Mouse (Mus musculus) macrophage (primary cell): ENCODE results near the gene Zfyve21. TPM values are rescaled to one million over a fixed set of nuclear protein-coding genes. Genes with fewer than 3 reads are reported as not detected.
A peak's percentile ranks its signal among the peaks of the same experiment; 100 is the strongest.

Experiments
- H3K27ac ChIP-seq: fragments of 350-480 bp; formaldehyde crosslinking; 2 replicates; pipeline ENCODE4 v1.9.0; 2021
- H3K36me3 ChIP-seq: fragments of 350-480 bp; formaldehyde crosslinking; 2 replicates; pipeline ENCODE4 v1.9.0; 2021; ENCODE audit errors: inconsistent target
- H3K4me3 ChIP-seq: fragments of 350-480 bp; formaldehyde crosslinking; 2 replicates; pipeline ENCODE4 v1.9.0; 2021; ENCODE audit errors: inconsistent target
- H3K79me2 ChIP-seq: fragments of 350-480 bp; formaldehyde crosslinking; 2 replicates; pipeline ENCODE4 v1.9.0; 2021; ENCODE audit errors: inconsistent target
- WGBS: methylation state at CpG from one replicate; pipeline ENCODE4 v1.1.7; 2026; ENCODE audit warnings: inconsistent platforms; ENCODE audit not compliant: missing documents; 5-methylcytosine and 5-hydroxymethylcytosine counted together
- polyA plus RNA-seq: library from polyadenylated mRNA; stranded (reverse); fragments of 250-400 nt; gene quantifications from 3 replicates; pipeline ENCODE4 v1.2.4, GENCODE M21; 2018; ENCODE audit warnings: inconsistent platforms

The Zfyve21 gene
- polyA plus RNA-seq, 1 experiment from 2014 or later = 5.7 TPM

DNA sequence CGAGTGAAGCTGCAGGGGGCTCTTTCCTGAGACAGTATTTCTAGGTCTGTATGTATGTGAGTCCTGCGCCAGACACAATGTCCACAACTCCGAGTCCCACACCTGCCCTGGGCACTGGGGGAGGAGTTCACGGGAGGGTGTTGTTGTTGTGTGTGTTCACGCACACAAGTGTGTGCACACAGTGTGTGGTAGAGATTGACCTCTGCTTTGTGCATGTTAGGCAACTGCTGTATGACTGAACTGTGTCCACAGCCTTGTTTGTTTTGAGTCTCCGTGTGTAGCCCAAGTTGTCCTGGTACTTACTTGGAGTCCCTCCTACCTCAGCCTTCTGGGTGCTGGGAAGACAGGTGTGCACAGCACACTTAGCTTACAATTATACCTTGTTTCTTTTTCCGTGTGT is 23.3 kb upstream of the Zfyve21 start:
- Histone ChIP-seq H3K27ac (no peak overlapping the region), H3K79me2 (no peaks in the 10 kb centered on the region; the same call in 1 of the 2 replicates), H3K4me3 (no peak overlapping the region), H3K36me3 (peaks cover 90% of the 10 kb centered on the region)
- 93% methylated on average over 7 of the region's 7 CpGs for WGBS

GRCm38 (mm10) chr12:111791474-111792104 is 22.4 kb upstream of the Zfyve21 start:
- Histone ChIP-seq H3K27ac (no peak overlapping the region), H3K36me3 (peaks cover 85% of the 10 kb centered on the region), H3K4me3 (no peak overlapping the region), H3K79me2 (no peaks in the 10 kb centered on the region; the same call in 1 of the 2 replicates)
- 94% methylated on average over 13 of the region's 13 CpGs for WGBS

- Histone ChIP-seq H3K27ac (no peak overlapping the region), H3K36me3 (peaks cover 82% of the 10 kb centered on the region), H3K79me2 (no peaks in the 10 kb centered on the region; the same call in 1 of the 2 replicates), H3K4me3 (no peak overlapping the region)
- 89% methylated on average over 14 of the region's 22 CpGs for WGBS
Measured at GRCm38 (mm10) chr12:111794102-111794501, 19.9 kb upstream of the Zfyve21 start.

- Histone ChIP-seq H3K27ac (no peak overlapping the region), H3K4me3 (no peak overlapping the region), H3K79me2 (no peaks in the 10 kb centered on the region; the same call in 1 of the 2 replicates), H3K36me3 (peaks cover 81% of the 10 kb centered on the region)
- 96% methylated on average over 16 of the region's 18 CpGs for WGBS
Measured at GRCm38 (mm10) chr12:111794526-111795179, 19.3 kb upstream of the Zfyve21 start.

DNA sequence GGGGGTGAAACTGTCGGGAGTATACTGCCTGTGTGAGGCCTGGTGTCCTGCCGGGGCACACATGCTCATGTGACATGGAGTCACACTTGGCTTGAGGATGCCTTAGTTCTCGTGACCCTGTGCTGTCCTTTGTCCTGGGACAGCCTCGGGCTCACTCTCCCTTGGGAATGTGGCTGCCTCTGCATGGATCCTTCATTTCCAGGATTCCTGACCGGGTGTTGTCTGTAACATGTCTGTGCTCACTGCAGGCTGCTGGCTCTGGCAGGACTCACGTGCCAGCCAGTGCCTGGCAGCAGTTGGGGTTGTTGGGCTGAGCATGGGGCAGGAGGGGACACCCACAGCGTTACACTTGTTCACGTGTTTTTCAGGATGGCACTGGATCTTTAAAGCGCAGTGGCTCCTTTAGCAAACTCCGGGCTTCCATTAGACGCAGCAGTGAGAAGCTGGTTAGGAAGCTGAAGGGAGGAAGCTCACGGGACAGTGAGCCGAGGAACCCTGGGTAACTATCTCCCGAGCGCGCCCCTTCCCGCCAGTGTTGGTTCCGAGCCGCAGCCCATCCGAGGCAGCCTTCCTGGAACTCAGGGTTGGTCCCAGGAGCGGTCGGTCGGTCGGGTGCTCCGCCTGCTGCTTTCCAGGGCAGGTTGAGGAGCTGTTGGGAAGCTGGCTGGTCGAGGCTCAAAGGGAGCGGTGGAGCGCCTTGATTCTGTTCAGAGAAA is 18.6 kb upstream of the Zfyve21 start:
- H3K36me3 ChIP-seq = peaks cover 79% of the 10 kb centered on the region
- WGBS = 96% methylated on average over 28 of the region's 28 CpGs
- H3K27ac ChIP-seq = no peak overlapping the region

DNA sequence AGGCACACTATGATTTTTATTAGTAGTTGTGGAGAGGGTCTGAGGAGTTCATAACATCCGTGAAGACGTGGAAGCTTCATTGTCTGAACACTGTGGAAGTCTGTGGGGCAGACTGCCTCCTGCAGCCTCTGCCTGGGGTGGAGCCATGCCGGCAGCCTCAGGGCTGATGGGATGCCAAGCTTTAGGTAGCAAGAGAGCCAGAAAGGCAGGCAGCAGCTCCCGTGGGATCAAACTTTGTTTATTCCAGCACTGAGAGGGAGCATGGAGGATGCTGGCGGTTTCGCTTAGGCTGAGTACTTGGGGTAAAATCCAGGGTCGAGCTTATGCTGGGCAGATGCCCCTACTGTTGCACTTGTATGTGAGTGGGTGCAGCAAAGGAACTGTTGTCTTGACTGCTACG is 16.7 kb upstream of the Zfyve21 start:
- peaks cover 81% of the 10 kb centered on the region for H3K36me3 ChIP-seq
- 93% methylated on average over 8 of the region's 8 CpGs for WGBS
- H3K27ac ChIP-seq = no peak overlapping the region
- H3K79me2 ChIP-seq = no peaks in the 10 kb centered on the region; the same call in 1 of the 2 replicates
- no peak overlapping the region for H3K4me3 ChIP-seq

More for the DNA sequence above, 18.6 kb upstream of the Zfyve21 start:
- Histone ChIP-seq H3K4me3 (no peak overlapping the region), H3K79me2 (no peaks in the 10 kb centered on the region; the same call in 1 of the 2 replicates)

DNA sequence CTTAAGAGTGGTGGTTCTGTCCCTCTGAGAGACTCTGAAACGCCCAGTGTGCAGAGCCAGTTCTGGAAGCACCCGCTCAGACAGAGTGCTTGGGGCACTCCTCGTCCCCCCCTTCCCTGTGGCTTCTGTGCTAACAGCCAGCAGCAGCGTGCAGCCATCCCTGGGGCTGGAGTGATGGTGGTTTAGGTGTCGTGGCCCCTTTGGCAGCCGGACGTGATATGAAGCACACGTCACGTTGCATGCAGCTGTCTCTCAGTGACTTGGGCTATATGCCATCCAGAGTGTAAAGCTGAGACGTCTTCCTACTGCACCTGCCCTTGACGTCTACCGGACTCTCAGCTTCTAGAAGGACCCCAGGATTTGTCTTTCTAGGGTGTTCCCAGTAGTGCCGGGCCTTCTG is 15.5 kb upstream of the Zfyve21 start:
- no peak overlapping the region for H3K27ac ChIP-seq
- H3K36me3 ChIP-seq = peaks cover 82% of the 10 kb centered on the region
- no peak overlapping the region for H3K4me3 ChIP-seq
- WGBS = 94% methylated on average over 13 of the region's 13 CpGs
- H3K79me2 ChIP-seq = no peaks in the 10 kb centered on the region; the same call in 1 of the 2 replicates

- peaks cover 77% of the 10 kb centered on the region for H3K36me3 ChIP-seq
- WGBS = 91% methylated on average over 10 of the region's 10 CpGs
- no peaks in the 10 kb centered on the region; the same call in 1 of the 2 replicates for H3K79me2 ChIP-seq
- H3K27ac ChIP-seq = no peak overlapping the region
- H3K4me3 ChIP-seq = no peak overlapping the region
Measured at GRCm38 (mm10) chr12:111800459-111801183, 13.3 kb upstream of the Zfyve21 start.

- Histone ChIP-seq H3K79me2 (no peaks in the 10 kb centered on the region; the same call in 1 of the 2 replicates), H3K36me3 (peaks cover 77% of the 10 kb centered on the region), H3K4me3 (no peak overlapping the region), H3K27ac (no peak overlapping the region)
- 85% methylated on average over 5 of the region's 5 CpGs for WGBS
Measured at GRCm38 (mm10) chr12:111803538-111803937, 10.4 kb upstream of the Zfyve21 start.

DNA sequence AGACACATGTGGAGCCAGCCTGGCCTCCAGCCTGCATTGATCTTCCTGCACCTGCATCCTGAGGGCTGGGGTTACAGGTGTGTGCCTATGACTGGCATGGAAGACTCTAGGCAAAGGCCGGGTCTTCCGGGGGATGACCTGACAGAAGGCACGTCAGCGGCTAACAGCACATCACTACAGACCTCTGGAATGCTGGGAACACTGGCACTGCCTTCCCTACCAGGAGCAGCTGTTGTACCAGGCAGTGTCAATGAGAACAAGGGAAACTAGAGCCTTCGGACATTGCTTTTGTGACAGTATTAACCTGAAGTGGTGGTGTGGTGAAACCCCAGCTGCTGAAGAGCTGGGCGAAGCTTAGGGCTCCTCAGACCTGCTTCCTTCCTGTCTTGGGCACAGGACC is 5.2 kb upstream of the Zfyve21 start:
- Histone ChIP-seq H3K79me2 (no peaks in the 10 kb centered on the region), H3K27ac (no peak overlapping the region), H3K36me3 (peaks cover 27% of the 10 kb centered on the region; the same call in 1 of the 2 replicates), H3K4me3 (no peak overlapping the region)
- WGBS = 88% methylated on average over 6 of the region's 6 CpGs

GRCm38 (mm10) chr12:111809762-111810161 is 4.2 kb upstream of the Zfyve21 start:
- Histone ChIP-seq H3K79me2 (peaks cover 3% of the 10 kb centered on the region; the same call in 1 of the 2 replicates), H3K27ac (no peak overlapping the region), H3K36me3 (peaks cover 25% of the 10 kb centered on the region; the same call in 1 of the 2 replicates), H3K4me3 (no peak overlapping the region)
- 10% methylated on average over 9 of the region's 9 CpGs for WGBS

- peaks cover 8% of the 10 kb centered on the region; the same call in 1 of the 2 replicates for H3K36me3 ChIP-seq
- no peak overlapping the region for H3K27ac ChIP-seq
- 97% methylated on average over 7 of the region's 13 CpGs for WGBS
- H3K4me3 ChIP-seq = no peak overlapping the region
- peaks cover 16% of the 10 kb centered on the region; the same call in 1 of the 2 replicates for H3K79me2 ChIP-seq
Measured at GRCm38 (mm10) chr12:111812075-111812474, 1.9 kb upstream of the Zfyve21 start.

DNA sequence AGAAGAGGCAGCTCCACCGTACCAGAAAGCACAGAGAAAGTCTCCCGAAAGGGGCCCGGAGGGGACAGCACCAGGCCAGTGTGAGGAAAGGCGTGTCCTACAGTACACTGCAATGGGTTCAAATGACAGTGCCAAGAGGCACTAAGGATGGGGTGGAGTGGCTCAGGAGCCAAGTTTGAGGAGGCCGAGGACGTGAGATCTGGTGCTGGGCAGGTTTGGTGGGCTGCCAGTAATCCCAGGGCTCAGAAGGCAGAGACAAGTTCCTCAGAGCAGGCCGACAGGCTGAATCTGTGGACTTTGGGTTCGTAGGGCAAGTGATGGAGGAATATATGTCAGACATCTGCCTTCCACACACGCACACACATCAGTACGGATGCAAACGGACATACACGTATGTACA is 1.4 kb upstream of the Zfyve21 start:
- peaks cover 4% of the 10 kb centered on the region; the same call in 1 of the 2 replicates for H3K36me3 ChIP-seq
- peaks cover 19% of the 10 kb centered on the region; the same call in 1 of the 2 replicates for H3K79me2 ChIP-seq
- peak overlapping the region; percentile 87; the same call in 1 of the 2 replicates for H3K4me3 ChIP-seq
- WGBS = 81% methylated on average over 12 of the region's 12 CpGs
- no peak overlapping the region for H3K27ac ChIP-seq
